Mouse (Mus musculus): ENCODE measurements around the gene Hdac2.

The Hdac2 gene

DNA sequence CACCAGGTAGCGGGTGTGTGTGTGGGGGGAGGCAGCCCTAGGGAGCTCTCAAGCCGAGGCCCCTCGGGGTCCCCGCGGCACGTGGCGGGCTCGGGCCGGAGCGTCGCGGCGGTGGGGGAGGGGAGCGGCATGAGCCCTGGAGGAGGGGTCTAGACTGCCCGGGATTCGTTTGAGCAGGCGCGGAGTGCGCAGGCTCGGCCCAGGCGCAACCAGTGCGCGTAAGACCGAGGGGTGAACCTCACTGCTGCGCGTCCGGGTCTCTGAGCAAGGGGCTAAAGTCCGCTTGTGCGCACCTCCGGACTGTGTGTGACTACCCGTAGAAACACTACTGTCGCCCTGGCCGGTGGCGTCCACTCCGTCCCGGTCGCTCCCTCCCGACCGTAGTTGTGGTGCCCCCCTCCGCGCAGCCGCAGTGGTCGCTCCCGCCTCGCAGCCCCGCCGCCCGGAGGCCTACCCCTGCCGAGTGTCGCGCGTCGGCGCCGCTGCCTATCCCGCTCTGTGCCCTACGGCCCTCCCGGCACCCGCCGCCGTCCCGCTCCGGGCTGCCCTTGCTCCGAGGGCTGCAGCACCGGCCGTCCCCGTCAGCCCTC, at the start of gene Hdac2:
TSS of gene Hdac2 (plus strand) at position 459 of the 590 bp plus-strand sequence.
- peak; percentile 54 for DNase-seq (ENCODE audit: low read depth)

DNA sequence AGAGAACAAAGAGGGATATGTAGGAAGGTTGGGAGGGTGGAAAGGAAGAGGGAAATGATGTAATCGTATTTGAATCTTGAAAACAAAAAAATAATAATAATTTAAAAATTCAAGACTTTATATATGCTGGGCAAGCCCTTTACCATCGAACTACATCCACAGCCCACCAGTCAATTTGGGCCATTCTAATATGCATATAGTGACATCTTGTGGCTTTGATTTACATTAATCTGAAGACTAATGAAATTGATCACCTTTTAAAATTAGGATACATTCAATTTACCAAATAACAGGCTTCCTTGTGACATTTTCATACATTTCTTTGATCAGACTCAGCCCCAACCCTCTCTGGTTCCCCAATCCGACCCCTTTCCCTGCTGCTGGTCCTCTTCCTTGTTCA, 46.1 kb upstream of the Hdac2 start:
- no peak for DNase-seq (ENCODE audit: low read depth)

DNA sequence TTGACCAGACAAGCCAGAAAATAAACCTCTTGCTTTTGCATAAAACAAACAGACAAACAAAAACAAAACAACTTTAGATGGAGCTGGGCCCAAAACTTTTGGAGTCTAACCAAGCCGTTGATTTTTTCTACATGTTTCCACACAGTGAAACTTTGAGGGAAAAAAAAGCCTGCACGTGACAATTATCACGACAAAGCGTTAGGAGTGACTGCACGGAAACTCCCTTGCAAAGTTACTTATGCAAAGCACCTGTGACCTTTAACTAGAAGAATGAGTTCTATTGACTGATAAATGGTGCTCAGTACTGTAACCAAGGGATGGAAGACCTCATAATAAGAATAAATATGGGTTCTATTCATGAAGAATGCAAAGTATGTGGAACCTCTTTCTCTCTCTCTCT, 38.5 kb upstream of the Hdac2 start:
- DNase-seq (ENCODE audit: low read depth): no peak

DNA sequence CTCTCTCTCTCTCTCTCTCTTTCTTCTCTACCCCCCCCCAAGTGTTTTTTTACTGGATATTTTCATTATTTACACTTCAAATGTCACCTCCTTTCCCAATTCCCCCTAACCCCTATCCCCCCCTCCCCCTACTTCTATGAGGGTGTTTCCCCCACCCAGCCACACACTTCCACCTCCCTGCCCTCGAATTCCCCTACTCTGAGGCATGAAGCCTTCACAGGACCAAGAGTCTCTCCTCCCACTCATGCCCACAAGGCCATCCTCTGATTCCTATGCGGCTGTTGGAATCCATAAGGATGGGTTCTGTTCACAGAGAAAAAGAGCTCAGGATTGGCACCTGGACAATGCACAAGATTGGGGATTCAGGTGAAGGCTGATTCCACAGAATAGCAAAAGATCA, 38.1 kb upstream of the Hdac2 start:
- DNase-seq (ENCODE audit: low read depth): no peak

DNA sequence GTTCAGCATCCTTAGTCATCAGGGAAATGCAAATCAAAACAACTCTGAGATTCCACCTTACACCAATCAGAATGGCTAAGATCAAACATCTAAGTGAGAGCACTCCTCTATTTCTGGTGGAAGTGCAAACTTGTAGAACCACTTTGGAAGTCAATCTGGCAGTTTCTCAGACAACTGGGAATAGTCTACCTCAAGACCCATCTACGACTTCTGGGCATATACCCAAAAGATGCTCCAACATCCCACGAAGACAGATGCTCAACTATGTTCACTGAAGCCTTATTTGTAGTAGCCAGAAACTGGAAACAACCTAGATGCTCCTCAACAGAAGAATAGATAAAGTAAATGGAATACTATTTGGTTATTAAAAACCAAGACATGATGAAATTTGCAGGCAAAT, 22.6 kb upstream of the Hdac2 start:
- no peak for DNase-seq (ENCODE audit: low read depth)

DNA sequence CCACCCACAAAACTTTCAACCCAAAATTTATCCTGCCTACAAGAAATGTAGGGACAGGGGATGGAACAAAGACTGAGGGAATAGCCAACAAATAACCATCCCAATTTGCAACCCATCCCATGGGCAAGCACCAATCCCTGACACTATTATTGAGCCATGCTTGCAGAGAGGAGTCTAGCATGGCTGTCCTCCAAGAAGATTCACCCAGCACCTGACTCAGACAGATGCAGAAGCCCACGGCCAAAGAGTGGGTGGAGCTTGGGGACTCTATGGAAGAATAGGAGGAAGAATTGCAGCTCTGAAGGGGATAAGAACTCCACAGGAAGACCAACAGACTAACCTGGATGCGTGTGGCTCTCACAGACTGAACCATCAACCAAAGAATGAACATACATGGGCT, 21.7 kb upstream of the Hdac2 start:
- DNase-seq (ENCODE audit: low read depth): no peak

DNA sequence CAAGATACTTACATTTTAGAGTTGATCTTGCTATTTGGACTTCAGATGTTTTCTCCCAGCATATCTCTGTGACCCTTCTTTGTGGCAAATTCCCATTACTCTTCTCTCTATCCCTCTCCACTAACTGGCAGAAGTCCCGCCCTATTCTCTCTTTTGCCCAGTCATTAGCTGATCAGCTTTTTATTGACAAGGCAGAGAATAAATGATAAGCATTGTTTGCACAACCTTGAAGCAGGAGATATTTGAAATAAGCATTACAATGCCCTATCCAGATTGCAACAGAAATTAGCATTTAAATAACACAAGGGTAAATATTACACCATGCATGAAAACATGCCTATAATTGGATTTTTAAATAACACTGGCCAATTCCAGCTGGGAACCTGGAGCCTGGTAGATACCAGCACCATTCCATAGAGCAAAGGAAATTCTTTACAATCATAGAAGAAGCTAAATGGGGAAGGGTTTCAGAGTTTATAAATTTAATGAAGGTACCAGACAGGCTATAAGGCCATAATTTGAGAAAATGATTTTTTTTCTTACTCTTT, 14.7 kb upstream of the Hdac2 start:
- no peak for DNase-seq (ENCODE audit: low read depth)

DNA sequence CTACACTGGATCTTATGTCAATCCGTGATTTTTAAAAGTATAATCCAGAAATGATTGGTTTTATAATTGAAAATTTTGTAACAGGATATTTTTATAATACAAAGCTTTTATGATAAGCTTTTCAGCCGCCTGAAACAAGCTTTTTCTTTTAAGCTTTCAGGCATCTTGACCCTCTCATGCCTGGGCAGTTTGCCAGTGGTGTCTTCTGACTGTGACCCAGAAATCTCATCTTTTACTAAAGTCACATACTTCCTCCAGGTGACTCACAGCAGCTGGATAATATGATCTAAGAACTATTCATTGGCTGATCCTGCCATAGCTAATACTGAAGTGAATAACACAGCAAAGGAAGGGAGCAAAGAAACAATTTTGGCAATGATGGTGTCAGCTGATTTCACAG, 9.9 kb upstream of the Hdac2 start:
- no peak for DNase-seq (ENCODE audit: low read depth)

DNA sequence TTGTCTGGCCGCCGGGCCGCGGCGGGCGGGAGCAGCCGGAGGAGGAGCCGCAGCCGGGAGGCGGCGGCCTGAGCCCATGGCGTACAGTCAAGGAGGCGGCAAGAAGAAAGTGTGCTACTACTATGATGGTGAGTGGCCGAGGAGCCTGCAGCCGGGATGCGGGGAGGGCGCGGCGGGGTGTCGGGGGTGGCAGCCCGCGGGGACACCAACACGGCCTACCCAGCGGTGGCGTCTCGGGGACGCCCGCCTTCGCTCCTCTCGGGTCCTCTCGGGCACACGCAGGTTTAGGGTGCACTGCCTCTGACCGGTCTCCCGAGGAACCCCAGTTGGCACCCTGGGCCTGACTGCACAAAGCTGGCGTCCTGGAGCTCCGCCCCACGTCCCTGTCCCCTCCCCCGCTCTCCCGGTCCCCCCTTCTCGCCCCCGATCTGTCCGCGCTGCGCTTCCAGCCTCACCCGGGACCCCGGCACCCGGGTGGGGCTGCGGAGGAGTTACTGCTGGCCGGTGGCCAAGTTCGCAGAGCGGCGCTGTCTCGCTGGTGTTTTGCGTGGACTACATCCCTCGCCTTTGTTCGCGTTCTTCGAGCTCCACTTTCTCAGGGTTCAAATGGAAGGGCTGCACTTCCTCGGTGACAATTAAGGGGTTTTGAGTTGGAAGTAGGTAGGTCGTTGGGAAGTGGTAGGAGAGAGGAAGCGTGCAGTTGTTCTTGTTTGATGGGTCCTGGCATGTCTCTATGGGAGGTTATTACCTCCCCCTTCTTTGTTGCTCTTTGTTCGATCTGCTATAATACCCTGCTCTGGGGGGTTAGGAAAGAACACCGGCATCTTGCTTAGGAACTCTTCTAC, 554 bp downstream of the Hdac2 start:
- DNase-seq (ENCODE audit: low read depth): peak; percentile 37

DNA sequence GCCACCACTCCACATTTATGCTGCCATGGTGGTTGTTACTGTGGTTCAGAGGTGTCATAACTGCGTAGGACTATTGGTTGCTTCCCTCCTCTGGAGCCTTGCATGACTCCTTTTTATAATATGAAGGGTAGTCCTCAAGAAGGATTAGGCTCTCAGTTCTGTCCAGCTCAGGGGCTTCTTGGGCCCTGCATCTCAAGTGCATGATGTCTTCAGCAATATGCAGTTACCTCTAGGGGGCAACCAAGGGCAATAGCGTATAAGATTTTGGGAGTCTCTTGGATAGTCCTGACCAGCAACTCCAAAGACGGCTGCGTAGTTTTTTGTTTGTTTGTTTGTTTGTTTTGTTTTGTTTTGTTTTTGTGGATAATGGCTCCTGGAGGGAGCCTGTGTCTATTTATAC, 7.5 kb downstream of the Hdac2 start:
- no peak for DNase-seq (ENCODE audit: low read depth)

DNA sequence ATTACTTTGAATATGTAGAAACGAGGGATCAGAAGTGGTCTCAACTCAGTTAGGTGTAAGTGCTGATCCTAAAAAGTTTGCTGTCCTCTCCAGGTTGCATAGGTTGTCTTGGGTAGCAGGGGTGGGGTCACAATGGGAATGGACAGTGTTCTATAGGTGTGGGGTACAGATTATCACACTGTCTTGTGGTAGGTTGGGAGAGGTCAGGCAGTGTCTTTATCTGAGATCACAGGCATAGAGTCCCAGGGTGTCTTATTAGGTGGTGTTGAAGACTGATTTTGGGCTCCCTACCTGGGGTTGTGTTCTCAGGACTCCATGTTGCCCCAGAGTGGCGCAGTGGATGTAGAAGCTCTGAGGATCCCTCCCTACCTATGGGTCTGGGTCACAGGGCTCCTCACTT, 17.8 kb downstream of the Hdac2 start:
- no peak for DNase-seq (ENCODE audit: low read depth)

DNA sequence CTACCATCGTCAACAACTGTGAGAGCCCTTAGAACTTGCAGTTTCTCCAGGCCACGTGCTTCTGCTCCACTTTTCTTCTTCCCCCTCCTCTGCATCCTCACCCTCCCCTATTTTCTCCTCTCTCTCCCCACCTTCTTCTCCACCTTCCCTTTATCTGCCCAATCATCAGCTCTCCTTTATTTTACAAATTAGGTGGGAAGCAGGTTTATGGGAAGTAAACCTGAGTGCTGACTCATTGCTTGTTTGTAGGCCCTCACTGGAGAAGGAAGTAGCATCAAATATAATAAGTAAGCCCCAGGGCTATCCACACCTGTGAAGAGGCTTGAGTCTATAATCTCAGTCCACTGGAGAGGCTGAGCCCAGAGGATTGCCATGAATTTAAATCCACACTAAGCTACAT, 26.5 kb downstream of the Hdac2 start:
- DNase-seq (ENCODE audit: low read depth): no peak

DNA sequence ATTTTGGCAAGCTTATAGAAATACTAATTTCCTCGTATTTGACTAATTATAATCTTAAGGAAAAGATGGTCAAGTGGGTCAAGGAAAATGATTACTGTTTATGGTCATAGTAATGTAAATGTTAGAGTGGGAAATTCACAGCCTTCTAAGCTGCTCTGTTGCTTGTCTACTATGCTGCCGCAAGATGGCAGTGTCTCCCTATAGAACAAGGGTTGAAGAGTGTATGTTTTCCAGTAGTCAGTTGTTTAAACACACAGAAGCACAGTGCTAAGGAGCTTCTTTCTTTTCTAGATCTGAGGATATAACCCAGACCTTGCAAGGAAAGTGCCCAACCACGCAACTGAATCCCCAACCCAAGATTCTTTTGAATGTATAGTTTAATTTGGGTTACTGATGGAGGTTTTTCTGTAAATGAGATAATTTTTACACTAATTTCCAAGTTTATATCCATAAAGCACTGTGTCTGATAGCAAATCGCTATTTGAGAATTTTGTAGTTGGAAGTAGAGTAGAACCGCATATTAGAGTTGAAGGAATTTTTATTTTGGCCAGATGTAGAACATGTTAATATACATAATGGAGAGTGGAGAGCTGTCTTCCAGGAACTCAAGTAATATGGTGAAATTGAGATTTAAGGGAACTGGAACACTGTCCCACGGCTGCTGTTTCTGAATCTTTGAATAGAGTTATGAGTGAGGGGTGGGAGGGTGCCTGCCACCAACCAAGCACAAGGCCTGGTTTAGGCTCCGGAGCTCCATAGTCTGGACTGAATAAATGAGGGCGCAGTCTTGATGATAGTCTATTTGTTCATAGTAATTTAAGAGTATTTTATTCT, 40.1 kb downstream of the Hdac2 start:
- peak; percentile 74 for DNase-seq (ENCODE audit: low read depth)

DNA sequence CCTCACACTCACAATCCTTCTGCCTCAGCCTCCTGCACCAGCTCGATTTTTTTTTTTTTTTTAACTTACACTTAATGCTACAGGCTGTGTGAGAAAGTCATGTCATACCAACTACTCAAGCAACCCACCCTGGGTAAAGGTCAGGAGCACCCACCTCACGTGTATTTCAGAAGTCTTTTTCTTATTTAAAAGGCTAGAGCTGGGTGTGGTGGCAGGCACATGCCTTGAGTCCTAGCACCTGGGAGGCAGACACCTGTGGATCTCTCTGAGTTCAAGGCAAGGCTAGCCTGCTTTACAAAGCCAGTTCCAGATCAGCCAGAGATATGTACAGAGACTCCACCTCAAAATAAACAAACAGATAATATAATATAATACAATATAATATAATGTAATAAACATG, 41.4 kb downstream of the Hdac2 start:
- no peak for DNase-seq (ENCODE audit: low read depth)

DNA sequence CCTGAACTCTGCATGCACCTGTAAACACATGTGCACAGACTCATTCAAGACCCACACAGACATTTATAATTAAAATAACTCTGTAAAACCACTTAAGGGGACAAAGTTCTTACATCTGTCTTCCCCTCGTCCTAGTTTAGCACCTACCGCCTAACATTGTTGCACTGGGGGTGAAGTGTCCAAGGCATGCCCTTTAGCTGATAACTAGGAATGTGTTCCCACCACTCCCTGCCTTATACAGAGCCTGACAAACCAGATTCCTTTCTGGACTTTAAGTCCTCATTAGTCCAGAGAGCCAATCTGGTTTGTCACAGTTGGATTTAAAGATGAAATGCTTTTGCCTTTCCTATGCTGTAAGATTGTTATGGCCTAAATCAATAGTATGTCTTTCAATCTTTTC, 41.9 kb downstream of the Hdac2 start:
- no peak for DNase-seq (ENCODE audit: low read depth)

DNA sequence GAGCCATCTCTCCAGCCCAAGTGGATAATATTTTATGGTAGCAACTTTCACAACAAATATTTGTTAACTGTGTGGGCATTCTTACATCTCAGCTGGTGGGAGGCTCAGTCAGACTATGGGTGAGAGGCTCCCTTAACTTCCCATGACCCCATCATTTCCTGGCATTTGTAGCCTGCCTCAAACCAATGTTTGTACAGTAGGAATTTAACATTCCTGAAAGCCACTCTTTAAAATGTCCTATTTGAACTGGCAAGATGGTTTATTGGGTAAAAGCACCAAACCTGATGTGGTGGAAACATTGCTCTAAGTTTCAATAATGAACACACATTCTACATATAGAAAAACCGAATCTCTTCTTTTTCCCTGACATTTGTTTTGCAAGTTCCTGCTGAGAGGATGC, 50.0 kb downstream of the Hdac2 start:
- peak; percentile 47 for DNase-seq (ENCODE audit: low read depth)

DNA sequence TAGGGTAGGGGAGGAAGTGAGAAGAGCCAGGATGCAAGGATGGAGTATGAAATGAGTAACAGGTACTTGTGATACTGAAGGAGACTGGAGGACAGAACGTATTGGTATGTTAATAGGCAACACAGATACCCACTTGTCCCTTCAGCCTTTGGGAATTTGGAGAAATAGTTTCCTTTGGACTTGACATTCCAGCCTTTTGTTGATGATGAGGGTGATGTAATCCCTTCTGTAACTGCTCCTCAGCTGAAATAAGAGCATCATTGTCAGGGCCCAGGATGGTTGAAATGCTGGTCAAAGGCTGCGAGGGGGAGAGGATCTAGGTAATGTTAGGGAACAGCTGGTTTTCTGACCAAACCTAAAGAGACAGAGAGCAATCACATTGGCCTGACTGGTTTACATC, 54.3 kb downstream of the Hdac2 start:
- DNase-seq (ENCODE audit: low read depth): no peak

DNA sequence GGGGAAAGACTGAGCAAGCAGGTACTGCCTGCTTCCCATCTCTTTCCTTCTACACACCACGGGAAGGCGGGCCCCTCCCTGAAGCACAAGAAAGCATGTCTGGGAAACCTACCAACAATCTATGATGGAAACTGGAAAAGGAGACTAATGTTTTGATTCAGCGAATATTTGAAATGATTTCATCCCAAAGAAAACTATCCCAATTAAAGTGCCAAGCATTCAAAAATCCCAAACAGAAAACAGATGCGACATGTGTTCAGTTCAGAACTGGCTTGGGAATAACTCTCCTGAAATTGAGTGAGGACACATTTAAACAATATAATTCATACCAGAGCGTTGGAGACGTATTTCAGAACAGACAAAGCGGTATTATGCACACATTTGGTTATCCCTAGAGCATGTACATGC, 60.8 kb downstream of the Hdac2 start:
- peak; percentile 71 for DNase-seq (ENCODE audit: low read depth)

DNA sequence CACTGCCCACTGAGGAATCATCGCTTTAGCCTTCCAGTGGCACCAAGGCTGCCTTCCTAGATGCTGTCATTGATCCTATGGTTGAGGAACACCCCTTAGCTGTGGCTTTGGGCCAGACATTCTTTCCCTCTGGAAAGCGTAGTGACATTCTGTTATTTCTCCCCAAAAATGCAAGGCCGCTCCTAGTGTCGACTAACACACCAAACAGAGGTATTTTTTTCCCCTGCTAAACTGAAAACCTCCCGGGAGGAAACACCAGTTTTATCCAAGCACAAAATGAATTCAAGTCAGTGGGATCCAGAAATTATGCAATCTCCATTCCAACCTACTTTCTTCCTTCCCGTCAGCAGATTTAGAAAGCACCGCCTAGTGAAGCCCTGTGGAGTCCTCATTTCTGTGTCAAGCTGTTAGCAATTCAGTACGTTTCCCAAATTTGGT, 73.3 kb downstream of the Hdac2 start:
- DNase-seq (ENCODE audit: low read depth): peak; percentile 59

Measured in fibroblast of lung, adult 2 months (primary cell).